Mouse (Mus musculus): ENCODE measurements around the gene Fndc10.
"Not testable (repeated sequence)": the region's sequence is repeated elsewhere in the genome, so short reads cannot be mapped to it uniquely, and the experiment has no call there.

The Fndc10 gene

GRCm38 (mm10) chr4:155736421-155736820, 42.3 kb downstream of the Fndc10 start:
- no peak for DNase-seq (ENCODE audit: low spot score)

- no peak for DNase-seq (ENCODE audit: low spot score)
These were observed 44.1 kb downstream of the Fndc10 start for GRCm38 (mm10) chr4:155738262-155738661.

- no peak for DNase-seq (ENCODE audit: low spot score)
These were observed 45.0 kb downstream of the Fndc10 start for GRCm38 (mm10) chr4:155739152-155739551.

GRCm38 (mm10) chr4:155739741-155740636, 45.8 kb downstream of the Fndc10 start:
- DNase-seq (ENCODE audit: low spot score), result no peak

- DNase-seq (ENCODE audit: low spot score), result not testable (repeated sequence)
These were observed 46.5 kb downstream of the Fndc10 start for GRCm38 (mm10) chr4:155740681-155741080.

DNA sequence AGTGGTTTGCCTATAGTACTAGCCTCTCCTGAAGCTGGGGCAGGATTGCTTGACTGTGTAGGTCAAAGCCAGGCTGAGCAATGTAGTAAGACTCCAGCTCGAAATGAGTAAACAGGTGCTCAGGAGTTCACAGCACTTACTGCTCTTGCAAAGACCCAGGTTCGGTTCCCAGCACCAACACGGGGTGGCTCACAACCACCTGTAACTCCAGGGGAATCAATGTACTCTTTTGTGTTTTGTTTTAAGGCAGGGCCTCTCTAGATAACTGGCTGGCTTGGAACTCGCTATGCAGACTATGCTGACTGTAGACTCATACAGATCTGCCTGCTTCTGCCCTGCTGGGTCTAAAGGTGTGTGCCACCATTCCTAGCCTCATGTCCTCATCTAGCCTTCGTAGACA, 48.5 kb downstream of the Fndc10 start:
- no peak for DNase-seq (ENCODE audit: low spot score)

DNA sequence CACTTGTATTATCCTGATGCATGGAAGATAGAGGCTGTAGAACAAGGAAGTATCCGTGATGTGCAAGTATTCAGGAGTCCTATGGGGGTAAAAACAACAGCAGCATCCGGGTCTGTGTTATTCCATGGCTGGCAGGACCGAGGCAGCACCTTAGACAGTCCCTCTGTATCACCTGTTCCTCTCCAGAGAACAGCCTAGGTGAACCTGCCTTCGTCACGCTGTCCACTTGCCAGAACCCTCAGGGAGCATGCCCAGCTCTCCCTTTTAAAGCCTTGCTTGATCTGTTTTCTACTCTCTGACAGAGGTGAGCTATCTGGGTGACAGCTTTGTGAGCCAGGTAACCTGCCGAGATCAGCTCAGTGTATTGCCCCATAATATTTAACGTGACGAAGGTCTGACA, 50.3 kb downstream of the Fndc10 start:
- no peak for DNase-seq (ENCODE audit: low spot score)

GRCm38 (mm10) chr4:155745136-155745535, 51.0 kb downstream of the Fndc10 start:
- DNase-seq (ENCODE audit: low spot score), result no peak
